Mouse (Mus musculus) limb, embryonic 14.5 days (tissue): ENCODE results near the gene Rgs11. TPM values are rescaled to one million over a fixed set of nuclear protein-coding genes. Genes with fewer than 3 reads are reported as not detected.
A peak's percentile ranks its signal among the peaks of the same experiment; 100 is the strongest.

Source experiments
- ATAC-seq: fragments of 200-750 bp; cut with Nextera tagmentation; 2 replicates; pipeline ENCODE4 v1.8.0; 2017; ENCODE audit warnings: low read depth, moderate number of reproducible peaks, moderate TSS enrichment; ENCODE audit not compliant: low FRiP score
- DNase-seq: peaks from one replicate; pipeline ENCODE4 v3.0.0-alpha.2; 2015; ENCODE audit warnings: low spot score
- H3K27ac ChIP-seq: fragments of 300-500 bp; sonication (generic); replicated peaks from 2 replicates; pipeline ENCODE4 v1.5.1; 2014; ENCODE audit warnings: low read depth, mild to moderate bottlenecking, low read length, moderate library complexity, mixed read lengths
- H3K27me3 ChIP-seq: fragments of 300-500 bp; sonication (generic); 2 replicates; pipeline ENCODE4 v1.6.1; 2014; ENCODE audit warnings: low read length, mixed read lengths; ENCODE audit not compliant: control insufficient read depth, insufficient read depth
- H3K36me3 ChIP-seq: fragments of 300-500 bp; sonication (generic); 2 replicates; pipeline ENCODE4 v1.6.1; 2014; ENCODE audit warnings: mild to moderate bottlenecking, low read length, moderate library complexity, mixed read lengths; ENCODE audit not compliant: control insufficient read depth, insufficient read depth
- H3K4me1 ChIP-seq: fragments of 300-500 bp; sonication (generic); 2 replicates; pipeline ENCODE4 v1.6.1; 2014; ENCODE audit warnings: antibody characterized with exemption, low read length, mixed read lengths; ENCODE audit not compliant: control insufficient read depth, insufficient read depth
- H3K4me2 ChIP-seq: fragments of 300-500 bp; sonication (generic); replicated peaks from 2 replicates; pipeline ENCODE4 v1.6.1; 2014; ENCODE audit warnings: low read depth, mild to moderate bottlenecking, low read length, moderate library complexity; ENCODE audit not compliant: severe bottlenecking
- H3K4me3 ChIP-seq: fragments of 300-500 bp; sonication (generic); replicated peaks from 2 replicates; pipeline ENCODE4 v1.5.1; 2014; ENCODE audit warnings: low read length
- H3K9ac ChIP-seq: fragments of 300-500 bp; sonication (generic); 2 replicates; pipeline ENCODE4 v1.6.1; 2014; ENCODE audit warnings: mild to moderate bottlenecking, low read depth, low read length, moderate library complexity; ENCODE audit not compliant: severe bottlenecking
- H3K9me3 ChIP-seq: fragments of 300-500 bp; sonication (generic); 2 replicates; pipeline ENCODE4 v1.6.1; 2016; ENCODE audit warnings: low read length; ENCODE audit not compliant: control insufficient read depth
- POLR2A ChIP-seq: fragments of 200-500 bp; IDR thresholded peaks from 2 replicates; pipeline ENCODE4 v1.8.0; 2012; ENCODE audit warnings: inconsistent platforms, mild to moderate bottlenecking, moderate library complexity, borderline replicate concordance; ENCODE audit not compliant: insufficient read depth, insufficient read length; ENCODE audit errors: extremely low read depth
- WGBS: fragments of 180-500 bp; shearing (Covaris S2); extraction: QIAGEN DNeasy Blood & Tissue Kit; methylation state at CpG from one replicate; pipeline ENCODE4 v1.1.7; 2014; 5-methylcytosine and 5-hydroxymethylcytosine counted together
- polyA plus RNA-seq, 2 experiments: library from polyadenylated mRNA; depleted of rRNA in 1 of 2; stranded (reverse) in 1 of 2; unstranded in 1 of 2; fragments of >200 nt; fragmentation: Nextera tagmentation in 1 of 2; extraction: Ambion mirVana in 1 of 2; gene quantifications; 2 replicates each; pipeline versions ENCODE4 v1.2.1 to v1.2.3; 2012 to 2014

The Rgs11 gene
- polyA plus RNA-seq, 2 experiments, result 5.3 to 13.9 TPM

DNA sequence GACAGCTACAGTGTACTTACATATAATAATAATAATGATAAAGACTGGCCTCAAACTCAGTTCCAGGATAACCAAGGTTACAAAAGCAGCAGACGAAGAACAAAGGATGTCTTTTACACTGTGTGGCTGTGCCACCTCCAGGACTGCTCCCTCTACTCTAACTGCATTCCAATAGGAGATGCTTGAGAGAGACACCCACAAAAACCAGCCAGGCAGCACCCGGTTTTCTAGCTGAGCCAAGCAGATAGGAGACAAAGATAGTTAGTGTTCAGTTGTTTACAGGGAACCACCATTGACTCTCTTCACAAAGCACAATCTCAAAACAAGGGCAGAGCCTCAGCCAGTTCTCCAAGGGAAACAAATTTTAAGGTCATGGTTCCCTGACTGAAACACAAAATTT is 36.8 kb downstream of the Rgs11 start:
- Histone ChIP-seq H3K4me1 (peaks cover 13% of the 10 kb centered on the region), H3K27me3 (no peaks in the 10 kb centered on the region), H3K36me3 (no peaks in the 10 kb centered on the region), H3K4me3 (no peak overlapping the region), H3K4me2 (no peak overlapping the region), H3K9ac (no peak overlapping the region), H3K27ac (no peak overlapping the region), H3K9me3 (no peaks in the 10 kb centered on the region)
- WGBS, result 80% methylated on average over 2 of the region's 2 CpGs
- no peak for DNase-seq
- ATAC-seq, result no peak
- TF ChIP-seq POLR2A, result no peak

DNA sequence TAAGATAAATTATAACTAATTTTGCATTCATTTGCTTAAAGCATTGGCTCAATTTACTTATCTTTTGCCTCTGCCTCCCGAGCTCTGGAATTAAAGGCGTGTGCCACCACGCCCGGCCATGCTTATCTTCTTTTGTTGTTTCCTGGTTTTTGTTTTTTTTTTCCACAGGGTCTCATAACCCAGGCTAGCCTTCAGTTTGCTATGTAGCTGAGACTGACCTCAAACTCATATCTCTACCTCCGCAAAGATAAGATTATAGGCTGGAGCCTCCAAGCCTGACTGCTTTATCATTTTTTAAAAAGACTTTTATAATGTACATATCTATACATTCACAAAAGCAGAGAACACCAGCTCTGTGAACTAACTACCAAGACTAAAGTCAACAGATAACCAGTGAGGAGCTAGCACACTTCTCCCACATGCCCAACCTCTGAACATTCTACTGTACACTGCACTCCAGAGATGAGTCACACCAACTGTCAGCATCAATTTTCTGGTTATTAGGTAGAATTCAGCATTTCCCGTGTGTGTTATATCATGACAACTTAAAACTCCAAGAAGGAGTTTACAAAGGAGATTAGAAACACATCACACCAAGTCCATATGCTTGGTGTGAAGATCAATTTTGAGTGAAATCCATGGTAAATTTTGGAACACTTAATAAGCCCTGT is 37.5 kb downstream of the Rgs11 start:
- Histone ChIP-seq H3K36me3 (no peaks in the 10 kb centered on the region), H3K4me1 (peaks cover 9% of the 10 kb centered on the region), H3K27me3 (no peaks in the 10 kb centered on the region), H3K4me3 (no peak overlapping the region), H3K9me3 (no peaks in the 10 kb centered on the region), H3K27ac (no peak overlapping the region), H3K4me2 (no peak overlapping the region), H3K9ac (no peak overlapping the region)
- no peak for ATAC-seq
- no peak for TF ChIP-seq POLR2A
- DNase-seq, result no peak
- WGBS, result 86% methylated on average over 6 of the region's 6 CpGs

DNA sequence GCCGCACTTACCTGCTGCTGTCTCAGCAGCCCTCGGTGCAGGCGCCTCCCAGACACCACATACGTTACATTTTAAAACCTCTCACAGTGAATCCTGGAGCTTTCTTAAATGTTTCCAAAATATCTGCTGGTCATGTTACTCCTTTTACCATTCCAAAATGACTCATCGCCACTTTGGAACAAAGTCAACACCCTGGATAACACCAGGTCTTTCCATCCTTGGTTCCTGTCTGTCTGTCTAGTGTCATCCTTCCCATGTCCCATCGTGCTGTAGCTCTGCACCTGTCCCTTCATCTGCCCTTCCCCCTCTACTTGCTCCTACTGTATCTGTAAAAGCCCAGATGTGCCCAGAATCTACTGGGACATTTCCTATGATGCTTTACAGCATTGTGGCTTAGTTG is 38.2 kb downstream of the Rgs11 start:
- Histone ChIP-seq H3K27ac (no peak overlapping the region), H3K36me3 (no peaks in the 10 kb centered on the region), H3K27me3 (no peaks in the 10 kb centered on the region), H3K4me3 (no peak overlapping the region), H3K4me1 (peaks cover 5% of the 10 kb centered on the region; the same call in 1 of the 2 replicates), H3K9me3 (no peaks in the 10 kb centered on the region), H3K4me2 (no peak overlapping the region), H3K9ac (no peak overlapping the region)
- ATAC-seq (no peak), DNase-seq (no peak)
- 82% methylated on average over 6 of the region's 6 CpGs for WGBS
- TF ChIP-seq POLR2A, result no peak

DNA sequence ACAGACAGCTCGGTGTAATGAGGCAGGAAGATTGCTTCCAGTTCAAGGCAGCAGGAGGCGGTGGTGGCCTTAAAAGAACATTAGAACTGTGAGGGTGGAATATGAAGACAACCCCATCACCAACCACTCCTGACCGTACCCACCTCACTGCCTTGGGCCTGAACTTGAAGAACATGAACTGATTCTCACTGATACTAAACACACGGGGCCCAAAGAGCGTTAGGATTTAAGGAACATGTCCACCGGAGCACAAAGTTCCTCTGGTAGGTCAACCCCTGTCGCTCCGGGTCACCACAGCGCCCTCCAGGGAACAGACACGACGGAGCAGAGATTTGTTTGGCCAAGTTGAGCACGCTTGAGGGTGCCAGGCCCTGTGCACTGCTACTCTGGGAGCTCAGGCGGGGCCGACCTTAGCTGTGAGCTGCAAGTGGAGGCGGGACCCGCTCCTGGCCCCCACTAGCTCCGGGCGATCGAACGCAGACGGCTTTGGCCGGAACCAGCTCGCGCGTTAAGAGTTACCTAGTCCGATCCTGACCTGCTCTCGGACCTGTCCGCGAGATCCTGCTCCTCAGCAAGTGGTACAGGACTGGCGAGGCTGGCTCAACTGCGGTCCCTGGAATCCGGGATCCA is 40.8 kb downstream of the Rgs11 start:
- ATAC-seq, result peak; percentile 5
- Histone ChIP-seq H3K9ac (peak overlapping the region; percentile 58), H3K4me2 (peak overlapping the region; percentile 56), H3K4me1 (peaks cover 3% of the 10 kb centered on the region; the same call in 1 of the 2 replicates), H3K9me3 (no peaks in the 10 kb centered on the region), H3K27me3 (no peaks in the 10 kb centered on the region), H3K36me3 (no peaks in the 10 kb centered on the region), H3K27ac (peak overlapping the region; percentile 40), H3K4me3 (peak overlapping the region; percentile 62)
- WGBS, result 1% methylated on average over 25 of the region's 32 CpGs
- DNase-seq, result peak; percentile 58
- TF ChIP-seq POLR2A, result 0 out of 2 replicates have a peak, but pooled peaks have one; percentile 47

DNA sequence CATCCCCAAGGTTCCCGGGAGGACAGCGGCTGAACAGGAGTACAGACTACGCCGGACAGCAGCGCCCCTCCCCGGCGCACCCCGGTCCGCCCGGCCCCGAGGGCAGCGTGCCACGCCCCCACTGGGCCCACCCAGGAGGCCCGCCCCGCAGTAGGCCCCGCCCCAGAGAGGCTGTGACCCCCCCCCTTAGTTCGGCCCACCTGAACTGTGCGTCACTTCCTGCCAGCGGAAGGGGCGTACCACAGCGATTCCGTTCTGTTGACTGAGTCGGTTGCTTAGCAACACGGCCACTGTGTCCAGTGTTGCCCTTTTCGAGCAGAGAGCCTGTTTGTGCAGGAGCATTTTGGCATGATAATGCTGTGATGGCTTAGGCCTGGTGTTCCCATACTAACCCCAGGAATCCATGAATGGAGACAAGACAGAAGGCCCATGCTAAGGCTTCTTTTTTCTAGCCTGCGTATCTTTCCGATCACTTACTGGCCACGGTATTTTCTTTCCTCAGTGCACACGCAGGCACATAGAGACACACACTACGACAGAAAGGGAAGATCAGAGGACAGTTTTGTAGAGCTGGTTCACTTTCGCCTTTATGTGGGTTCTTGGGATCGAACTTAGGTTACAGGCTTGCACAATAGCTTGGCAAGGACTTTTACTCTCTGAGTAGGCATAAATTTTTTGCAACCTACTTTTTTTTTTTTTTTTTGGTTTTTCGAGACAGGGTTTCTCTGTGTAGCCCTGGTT is 41.5 kb downstream of the Rgs11 start, which contains the start of gene Fam234a:
Fam234a (minus strand) TSS at position 142 of the 741 bp plus-strand sequence.
- H3K9me3 ChIP-seq, result no peaks in the 10 kb centered on the region
- H3K4me3 ChIP-seq, result peak within 1 kb of the TSS; percentile 62
- ATAC-seq, result peak; percentile 97
- peak within 1 kb of the TSS; percentile 56 for H3K4me2 ChIP-seq
- H3K9ac ChIP-seq, result peak within 1 kb of the TSS; percentile 58
- no peak for TF ChIP-seq POLR2A
- H3K4me1 ChIP-seq, result peaks cover 3% of the 10 kb centered on the region; the same call in 1 of the 2 replicates
- WGBS, result 15% methylated on average over 22 of the region's 33 CpGs
- H3K27me3 ChIP-seq, result no peaks in the 10 kb centered on the region
- H3K36me3 ChIP-seq, result no peaks in the 10 kb centered on the region
- DNase-seq, result peak; percentile 97
- peak within 1 kb of the TSS; percentile 85 for H3K27ac ChIP-seq
